Mouse (Mus musculus) ovary, postnatal 10 days (tissue): ENCODE results near the gene Uncx.
A peak's percentile ranks its signal among the peaks of the same experiment; 100 is the strongest.

Experiments used
- DNase-seq: peaks from one replicate; pipeline ENCODE4 v3.0.0; 2022; ENCODE audit warnings: low spot score

Gene Uncx

GRCm38 (mm10) chr5:139543214-139543613 lies at the start of gene Uncx:
Gene Uncx (plus strand): TSS chr5:139543494.
- DNase-seq = no peak

- DNase-seq = no peak
Observed at GRCm38 (mm10) chr5:139493690-139494089, 49.6 kb upstream of the Uncx start.

- DNase-seq = no peak
Observed at GRCm38 (mm10) chr5:139495019-139495669, 48.1 kb upstream of the Uncx start.

GRCm38 (mm10) chr5:139496939-139497338 lies 46.4 kb upstream of the Uncx start:
- no peak for DNase-seq

GRCm38 (mm10) chr5:139498791-139499190 lies 44.5 kb upstream of the Uncx start:
- DNase-seq = no peak

GRCm38 (mm10) chr5:139502281-139502680 lies 41.0 kb upstream of the Uncx start:
- DNase-seq = no peak

GRCm38 (mm10) chr5:139505073-139505606 lies 38.2 kb upstream of the Uncx start:
- peak; percentile 53 for DNase-seq

- DNase-seq = no peak
Observed at GRCm38 (mm10) chr5:139506207-139506606, 37.1 kb upstream of the Uncx start.

GRCm38 (mm10) chr5:139510682-139511366 lies 32.5 kb upstream of the Uncx start:
- DNase-seq = no peak

- no peak for DNase-seq
Observed at GRCm38 (mm10) chr5:139512201-139512600, 31.1 kb upstream of the Uncx start.

- no peak for DNase-seq
Observed at GRCm38 (mm10) chr5:139516281-139516680, 27.0 kb upstream of the Uncx start.

- no peak for DNase-seq
Observed at GRCm38 (mm10) chr5:139520069-139520834, 23.0 kb upstream of the Uncx start.

GRCm38 (mm10) chr5:139521987-139522386 lies 21.3 kb upstream of the Uncx start:
- no peak for DNase-seq

- DNase-seq = no peak
Observed at GRCm38 (mm10) chr5:139528851-139529250, 14.4 kb upstream of the Uncx start.

- no peak for DNase-seq
Observed at GRCm38 (mm10) chr5:139535386-139535919, 7.8 kb upstream of the Uncx start.

GRCm38 (mm10) chr5:139536211-139536910 lies 6.9 kb upstream of the Uncx start:
- DNase-seq = peak; percentile 64

GRCm38 (mm10) chr5:139536911-139537738 lies 6.2 kb upstream of the Uncx start:
- no peak for DNase-seq

- DNase-seq = no peak
Observed at GRCm38 (mm10) chr5:139537739-139538135, 5.6 kb upstream of the Uncx start.

- no peak for DNase-seq
Observed at GRCm38 (mm10) chr5:139541151-139542042, 1.9 kb upstream of the Uncx start.

GRCm38 (mm10) chr5:139542043-139542365 lies 1.3 kb upstream of the Uncx start:
- no peak for DNase-seq
